Mouse (Mus musculus): Measurements from ENCODE around the gene Fuca1. TPM values are rescaled to one million over a fixed set of nuclear protein-coding genes. Genes with fewer than 3 reads are reported as not detected.
A peak's percentile ranks its signal among the peaks of the same experiment; 100 is the strongest.

Fuca1 gene
- polyA plus RNA-seq, 1 experiment from 2014 or later, result 48.1 TPM

- Histone ChIP-seq H3K36me3 (ENCODE audit: control insufficient read depth, insufficient read depth, low read length) (peaks cover 7% of the 10 kb centered on the region; the same call in 1 of the 2 replicates), H3K4me2 (no peak overlapping the region), H3K9me3 (ENCODE audit: control insufficient read depth, low read length) (no peaks in the 10 kb centered on the region), H3K9ac (ENCODE audit: low read length) (no peak overlapping the region), H3K27me3 (ENCODE audit: control insufficient read depth, insufficient read depth, low read length) (no peaks in the 10 kb centered on the region), H3K4me1 (ENCODE audit: control insufficient read depth, insufficient read depth, low read length) (peaks cover 10% of the 10 kb centered on the region), H3K27ac (ENCODE audit: low read depth, low read length) (no peak overlapping the region), H3K4me3 (ENCODE audit: low read depth, low read length) (no peak overlapping the region)
- ATAC-seq (ENCODE audit: low FRiP score) (no peak), DNase-seq (ENCODE audit: low spot score, missing footprints) (peak; percentile 75)
- 92% methylated on average over 5 of the region's 5 CpGs for WGBS
Measured at GRCm38 (mm10) chr4:135985193-135985592, 64.7 kb downstream of the Fuca1 start.

DNA sequence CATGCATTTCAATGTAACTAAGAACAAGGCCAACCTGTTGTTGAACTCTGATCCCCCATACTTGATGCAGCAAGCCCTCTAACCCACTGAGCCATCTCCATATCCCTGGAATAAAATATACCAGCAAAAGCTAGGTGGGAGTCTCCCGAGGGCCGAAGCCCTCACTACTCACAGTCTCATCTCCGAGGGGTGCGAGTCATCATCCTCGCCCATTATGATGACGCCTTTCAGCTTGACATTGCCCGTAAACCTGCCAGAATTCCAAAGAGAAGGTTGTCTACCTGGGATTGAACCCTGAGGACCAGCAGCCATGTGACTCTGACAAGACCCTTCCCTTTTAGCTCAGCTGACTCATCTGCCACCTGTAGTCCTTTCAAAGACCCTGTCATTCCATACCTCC, 65.2 kb downstream of the Fuca1 start:
- H3K9me3 ChIP-seq (ENCODE audit: control insufficient read depth, low read length), result no peaks in the 10 kb centered on the region
- 91% methylated on average over 7 of the region's 7 CpGs for WGBS
- no peaks in the 10 kb centered on the region for H3K27me3 ChIP-seq (ENCODE audit: control insufficient read depth, insufficient read depth, low read length)
- ATAC-seq (ENCODE audit: low FRiP score) (no peak), DNase-seq (ENCODE audit: low spot score, missing footprints) (no peak)
- H3K9ac ChIP-seq (ENCODE audit: low read length), result peak overlapping the region; percentile 94; the same call in 1 of the 2 replicates
- peak overlapping the region; percentile 96 for H3K4me3 ChIP-seq (ENCODE audit: low read depth, low read length)
- peak overlapping the region; percentile 64 for H3K4me2 ChIP-seq
- H3K36me3 ChIP-seq (ENCODE audit: control insufficient read depth, insufficient read depth, low read length), result peaks cover 7% of the 10 kb centered on the region; the same call in 1 of the 2 replicates
- H3K4me1 ChIP-seq (ENCODE audit: control insufficient read depth, insufficient read depth, low read length), result peaks cover 10% of the 10 kb centered on the region
- H3K27ac ChIP-seq (ENCODE audit: low read depth, low read length), result no peak overlapping the region

GRCm38 (mm10) chr4:135986301-135986942, 65.9 kb downstream of the Fuca1 start:
- WGBS, result 10% methylated on average over 23 of the region's 23 CpGs
- DNase-seq (ENCODE audit: low spot score, missing footprints) (peak; percentile 95), ATAC-seq (ENCODE audit: low FRiP score) (no peak; the same call in 1 of the 2 replicates)

GRCm38 (mm10) chr4:135986943-135987710, 66.6 kb downstream of the Fuca1 start, which contains the start of gene Pithd1:
Pithd1 (minus strand) TSS chr4:135987264.
- ATAC-seq (ENCODE audit: low FRiP score) (peak; percentile 94), DNase-seq (ENCODE audit: low spot score, missing footprints) (peak; percentile 99)
- H3K9ac ChIP-seq (ENCODE audit: low read length), result peak within 1 kb of the TSS; percentile 94
- H3K4me3 ChIP-seq (ENCODE audit: low read depth, low read length), result peak within 1 kb of the TSS; percentile 96
- under 1% methylated on average over 63 of the region's 81 CpGs for WGBS
- H3K4me1 ChIP-seq (ENCODE audit: control insufficient read depth, insufficient read depth, low read length), result peaks cover 10% of the 10 kb centered on the region
- no peaks in the 10 kb centered on the region for H3K9me3 ChIP-seq (ENCODE audit: control insufficient read depth, low read length)
- peak within 1 kb of the TSS; percentile 64 for H3K4me2 ChIP-seq
- H3K27me3 ChIP-seq (ENCODE audit: control insufficient read depth, insufficient read depth, low read length), result no peaks in the 10 kb centered on the region
- H3K27ac ChIP-seq (ENCODE audit: low read depth, low read length), result peak within 1 kb of the TSS; percentile 68
- peaks cover 7% of the 10 kb centered on the region; the same call in 1 of the 2 replicates for H3K36me3 ChIP-seq (ENCODE audit: control insufficient read depth, insufficient read depth, low read length)

More at GRCm38 (mm10) chr4:135986301-135986942, 65.9 kb downstream of the Fuca1 start:
- Histone ChIP-seq H3K27ac (ENCODE audit: low read depth, low read length) (peak overlapping the region; percentile 41; the same call in 1 of the 2 replicates), H3K36me3 (ENCODE audit: control insufficient read depth, insufficient read depth, low read length) (peaks cover 7% of the 10 kb centered on the region; the same call in 1 of the 2 replicates), H3K4me1 (ENCODE audit: control insufficient read depth, insufficient read depth, low read length) (peaks cover 10% of the 10 kb centered on the region), H3K4me3 (ENCODE audit: low read depth, low read length) (peak overlapping the region; percentile 96), H3K4me2 (peak overlapping the region; percentile 64), H3K9me3 (ENCODE audit: control insufficient read depth, low read length) (no peaks in the 10 kb centered on the region), H3K27me3 (ENCODE audit: control insufficient read depth, insufficient read depth, low read length) (no peaks in the 10 kb centered on the region), H3K9ac (ENCODE audit: low read length) (peak overlapping the region; percentile 94)

DNA sequence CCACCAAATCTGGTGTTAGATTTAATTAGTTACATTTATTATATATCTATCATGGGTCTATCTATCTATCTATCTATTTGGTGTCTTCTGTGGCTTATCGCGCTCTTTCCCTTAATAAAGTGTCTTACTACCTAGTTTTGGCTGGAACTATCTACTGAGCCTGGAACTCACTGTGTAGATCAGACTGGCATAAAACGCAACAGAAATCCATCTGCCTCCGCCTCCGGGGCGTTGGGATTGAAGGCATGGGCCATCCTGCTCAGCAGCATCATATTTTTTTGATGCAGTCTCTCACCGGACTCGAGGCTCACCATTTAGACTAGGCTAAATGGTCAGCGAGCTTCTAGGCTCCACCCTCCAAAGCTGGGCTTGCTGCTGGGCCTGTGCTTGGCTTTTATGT, 67.2 kb downstream of the Fuca1 start:
- peaks cover 10% of the 10 kb centered on the region for H3K4me1 ChIP-seq (ENCODE audit: control insufficient read depth, insufficient read depth, low read length)
- H3K27ac ChIP-seq (ENCODE audit: low read depth, low read length), result no peak overlapping the region; the same call in 1 of the 2 replicates
- no peaks in the 10 kb centered on the region for H3K27me3 ChIP-seq (ENCODE audit: control insufficient read depth, insufficient read depth, low read length)
- H3K9ac ChIP-seq (ENCODE audit: low read length), result peak overlapping the region; percentile 94
- peaks cover 7% of the 10 kb centered on the region; the same call in 1 of the 2 replicates for H3K36me3 ChIP-seq (ENCODE audit: control insufficient read depth, insufficient read depth, low read length)
- ATAC-seq (ENCODE audit: low FRiP score), result no peak
- no peaks in the 10 kb centered on the region for H3K9me3 ChIP-seq (ENCODE audit: control insufficient read depth, low read length)
- H3K4me2 ChIP-seq, result peak overlapping the region; percentile 64
- 76% methylated on average over 9 of the region's 9 CpGs for WGBS
- peak overlapping the region; percentile 96 for H3K4me3 ChIP-seq (ENCODE audit: low read depth, low read length)
- DNase-seq (ENCODE audit: low spot score, missing footprints), result peak; percentile 82

Other genes with a start within 250 kb of the Fuca1 start
- 0.08 and 0.12 TPM in 2 replicates for gene Ifnlr1, start 234.4 kb upstream of the Fuca1 start, polyA plus RNA-seq (2014; fragmentation: Nextera tagmentation; extraction: Ambion mirVana)
- not detected in 2 replicates for gene Il22ra1, start 192.6 kb upstream of the Fuca1 start, polyA plus RNA-seq (2014; fragmentation: Nextera tagmentation; extraction: Ambion mirVana)
- gene Myom3, start 161.0 kb upstream of the Fuca1 start, polyA plus RNA-seq (2014; fragmentation: Nextera tagmentation; extraction: Ambion mirVana), result 0.04 and 0.11 TPM in 2 replicates
- gene Srsf10, start 65.0 kb upstream of the Fuca1 start, polyA plus RNA-seq (2014; fragmentation: Nextera tagmentation; extraction: Ambion mirVana), result 434 and 444 TPM in 2 replicates
- gene Pnrc2, start 46.9 kb upstream of the Fuca1 start, polyA plus RNA-seq (2014; fragmentation: Nextera tagmentation; extraction: Ambion mirVana), result 258 and 259 TPM in 2 replicates
- gene Cnr2, start 25.3 kb upstream of the Fuca1 start, polyA plus RNA-seq (2014; fragmentation: Nextera tagmentation; extraction: Ambion mirVana), result 0.41 and 0.63 TPM in 2 replicates
- 55.1 and 62.9 TPM in 2 replicates for gene Hmgcl, start 25.7 kb downstream of the Fuca1 start, polyA plus RNA-seq (2014; fragmentation: Nextera tagmentation; extraction: Ambion mirVana)
- gene Gale, start 43.0 kb downstream of the Fuca1 start, polyA plus RNA-seq (2014; fragmentation: Nextera tagmentation; extraction: Ambion mirVana), result 25.6 and 27.0 TPM in 2 replicates
- gene Lypla2, start 51.9 kb downstream of the Fuca1 start, polyA plus RNA-seq (2014; fragmentation: Nextera tagmentation; extraction: Ambion mirVana), result 136 and 144 TPM in 2 replicates
- 64.8 and 65.8 TPM in 2 replicates for gene Pithd1, start 66.5 kb downstream of the Fuca1 start, polyA plus RNA-seq (2014; fragmentation: Nextera tagmentation; extraction: Ambion mirVana)
- 42.8 and 43.6 TPM in 2 replicates for gene Eloa, start 101.0 kb downstream of the Fuca1 start, polyA plus RNA-seq (2014; fragmentation: Nextera tagmentation; extraction: Ambion mirVana)
- gene Rpl11, start 132.7 kb downstream of the Fuca1 start, polyA plus RNA-seq (2014; fragmentation: Nextera tagmentation; extraction: Ambion mirVana), result 333 and 390 TPM in 2 replicates
- gene Id3, start 222.8 kb downstream of the Fuca1 start, polyA plus RNA-seq (2014; fragmentation: Nextera tagmentation; extraction: Ambion mirVana), result 500 and 543 TPM in 2 replicates